Mouse (Mus musculus): ENCODE data around the gene Cd37.

Gene Cd37

DNA sequence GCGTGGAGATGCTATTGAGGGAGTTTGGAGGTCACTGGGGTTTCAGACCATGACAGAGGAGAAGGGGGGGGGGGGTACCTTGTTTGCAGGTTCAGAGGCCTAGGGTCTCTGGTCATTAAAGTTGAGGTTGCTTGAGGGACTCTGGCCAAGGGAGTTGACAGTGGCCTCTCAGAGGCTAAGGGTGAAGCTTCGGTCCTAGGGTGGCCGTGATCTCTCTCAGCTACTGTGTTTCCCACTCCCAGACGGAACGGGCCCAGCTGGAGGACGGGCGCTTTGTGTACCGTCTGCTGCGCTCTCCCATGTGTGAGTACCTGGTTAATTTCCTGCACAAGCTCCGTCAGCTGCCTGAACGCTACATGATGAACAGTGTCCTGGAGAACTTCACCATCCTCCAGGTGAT, 7.0 kb downstream of the Cd37 start:
- no peaks in the 10 kb centered on the region for H3K9me3 ChIP-seq (ENCODE audit: low read length)
- H3K4me1 ChIP-seq (replicated peaks; ENCODE audit: low read depth, low read length): peaks cover 91% of the 10 kb centered on the region
- H3K27me3 ChIP-seq (ENCODE audit: insufficient read depth, low read length): no peaks in the 10 kb centered on the region; the same call in 1 of the 2 replicates
- no peak overlapping the region for H3K4me3 ChIP-seq (replicated peaks; ENCODE audit: low read length)
- H3K36me3 ChIP-seq (ENCODE audit: insufficient read depth, low read length): peaks cover 52% of the 10 kb centered on the region
- no peak for TF ChIP-seq POU5F1 (IDR thresholded peaks at IDR 0.05; ENCODE audit: borderline replicate concordance, low read length)
- no peak for TF ChIP-seq CTCF (conservative IDR thresholded peaks at IDR 0.05; ENCODE audit: low read length)
- no peak for TF ChIP-seq NANOG (IDR thresholded peaks at IDR 0.05; ENCODE audit: borderline replicate concordance, low read length)

DNA sequence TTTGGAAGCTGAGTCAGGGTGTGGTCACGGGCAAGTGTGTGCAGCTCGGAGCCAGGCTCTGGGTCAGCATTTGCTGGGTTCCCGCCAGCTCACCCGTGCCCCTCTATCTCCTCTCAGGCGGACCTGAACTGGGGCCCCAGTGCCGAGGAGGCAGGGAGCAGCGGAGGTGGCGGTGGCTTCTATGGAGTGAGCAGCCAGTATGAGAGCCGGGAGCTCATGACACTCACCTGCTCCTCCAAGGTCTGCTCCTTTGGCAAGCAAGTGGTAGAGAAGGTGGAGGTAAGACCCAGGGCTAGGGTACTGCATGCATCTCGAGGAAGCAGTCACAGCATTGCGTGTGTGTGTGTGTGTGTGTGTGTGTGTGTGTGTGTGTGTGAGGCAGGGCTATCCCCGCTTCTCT, 7.7 kb downstream of the Cd37 start:
- no peaks in the 10 kb centered on the region for H3K27me3 ChIP-seq (ENCODE audit: insufficient read depth, low read length)
- no peak for TF ChIP-seq NANOG (IDR thresholded peaks at IDR 0.05; ENCODE audit: borderline replicate concordance, low read length)
- no peak for TF ChIP-seq CTCF (conservative IDR thresholded peaks at IDR 0.05; ENCODE audit: low read length)
- TF ChIP-seq POU5F1 (IDR thresholded peaks at IDR 0.05; ENCODE audit: borderline replicate concordance, low read length): no peak
- no peaks in the 10 kb centered on the region for H3K9me3 ChIP-seq (ENCODE audit: low read length)
- H3K4me3 ChIP-seq (replicated peaks; ENCODE audit: low read length): no peak overlapping the region
- peaks cover 60% of the 10 kb centered on the region for H3K36me3 ChIP-seq (ENCODE audit: insufficient read depth, low read length)
- peaks cover 91% of the 10 kb centered on the region for H3K4me1 ChIP-seq (replicated peaks; ENCODE audit: low read depth, low read length)

DNA sequence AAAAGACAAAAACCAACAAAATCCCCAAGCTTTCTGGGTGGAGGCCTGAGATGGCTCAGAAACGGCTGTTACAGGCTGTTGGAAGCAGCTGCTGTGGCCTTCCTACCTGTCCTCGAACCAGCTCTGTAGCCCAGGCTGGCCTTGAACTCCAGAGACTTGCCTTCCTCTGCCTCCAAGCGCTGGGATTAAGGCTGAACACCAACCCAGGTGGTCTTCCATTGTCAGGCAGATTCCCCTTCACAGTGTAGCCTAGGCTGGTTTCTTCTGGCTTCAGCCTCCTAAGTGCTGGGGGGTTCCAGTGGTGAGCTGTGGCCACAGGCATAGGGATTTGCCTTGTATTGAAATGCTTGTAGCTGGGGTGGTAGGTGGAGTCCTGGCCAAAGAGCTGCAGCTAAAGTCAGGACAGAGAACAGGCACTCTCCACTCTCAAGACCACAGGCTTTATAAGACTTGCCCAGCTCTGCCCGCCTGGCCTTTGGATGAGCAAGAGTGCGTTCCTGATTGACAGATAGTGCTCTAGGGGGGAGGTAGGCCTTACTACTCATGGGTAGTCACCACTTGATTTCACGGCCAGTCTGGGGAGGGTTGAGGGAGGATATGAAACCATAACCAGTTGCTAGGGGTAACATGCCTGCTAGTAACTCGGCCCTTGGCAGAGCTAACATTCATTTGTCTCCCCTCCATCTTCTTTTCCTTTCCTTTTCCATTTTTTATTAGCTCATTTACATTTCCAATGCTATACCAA, 9.3 kb downstream of the Cd37 start:
- Histone ChIP-seq H3K27me3 (ENCODE audit: insufficient read depth, low read length) (no peaks in the 10 kb centered on the region), H3K4me3 (replicated peaks; ENCODE audit: low read length) (peak overlapping the region; percentile 39; the same call in 1 of the 2 replicates), H3K4me1 (replicated peaks; ENCODE audit: low read depth, low read length) (peaks cover 92% of the 10 kb centered on the region), H3K36me3 (ENCODE audit: insufficient read depth, low read length) (peaks cover 75% of the 10 kb centered on the region), H3K9me3 (ENCODE audit: low read length) (no peaks in the 10 kb centered on the region)
- TF ChIP-seq POU5F1 (IDR thresholded peaks at IDR 0.05; ENCODE audit: borderline replicate concordance, low read length) (no peak), NANOG (IDR thresholded peaks at IDR 0.05; ENCODE audit: borderline replicate concordance, low read length) (peak; percentile 45; the same call in 1 of the 2 replicates), CTCF (conservative IDR thresholded peaks at IDR 0.05; ENCODE audit: low read length) (no peak)

DNA sequence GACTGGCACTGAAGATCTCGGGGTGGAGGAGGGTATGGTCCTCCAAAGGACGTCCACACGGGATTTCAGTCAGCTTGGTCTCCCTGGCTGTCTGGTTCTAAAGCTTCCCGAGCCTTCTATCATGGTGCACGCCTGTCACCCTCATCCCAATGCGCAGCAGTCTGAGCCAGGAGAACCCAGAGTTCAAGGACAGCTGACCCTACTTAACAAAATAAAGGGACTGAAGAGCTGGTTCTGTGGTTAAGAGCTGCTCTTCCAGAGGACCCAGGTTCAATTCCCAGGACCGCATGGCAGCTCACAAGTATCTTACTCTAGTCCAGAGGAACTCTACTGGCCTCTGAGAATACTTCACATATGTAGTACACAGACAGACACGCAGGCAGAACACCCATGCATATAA, 9.9 kb downstream of the Cd37 start:
- Histone ChIP-seq H3K4me3 (replicated peaks; ENCODE audit: low read length) (peak overlapping the region; percentile 64), H3K4me1 (replicated peaks; ENCODE audit: low read depth, low read length) (peaks cover 89% of the 10 kb centered on the region), H3K9me3 (ENCODE audit: low read length) (no peaks in the 10 kb centered on the region), H3K27me3 (ENCODE audit: insufficient read depth, low read length) (no peaks in the 10 kb centered on the region), H3K36me3 (ENCODE audit: insufficient read depth, low read length) (peaks cover 80% of the 10 kb centered on the region)
- TF ChIP-seq CTCF (conservative IDR thresholded peaks at IDR 0.05; ENCODE audit: low read length): no peak
- no peak for TF ChIP-seq NANOG (IDR thresholded peaks at IDR 0.05; ENCODE audit: borderline replicate concordance, low read length)
- TF ChIP-seq POU5F1 (IDR thresholded peaks at IDR 0.05; ENCODE audit: borderline replicate concordance, low read length): no peak

DNA sequence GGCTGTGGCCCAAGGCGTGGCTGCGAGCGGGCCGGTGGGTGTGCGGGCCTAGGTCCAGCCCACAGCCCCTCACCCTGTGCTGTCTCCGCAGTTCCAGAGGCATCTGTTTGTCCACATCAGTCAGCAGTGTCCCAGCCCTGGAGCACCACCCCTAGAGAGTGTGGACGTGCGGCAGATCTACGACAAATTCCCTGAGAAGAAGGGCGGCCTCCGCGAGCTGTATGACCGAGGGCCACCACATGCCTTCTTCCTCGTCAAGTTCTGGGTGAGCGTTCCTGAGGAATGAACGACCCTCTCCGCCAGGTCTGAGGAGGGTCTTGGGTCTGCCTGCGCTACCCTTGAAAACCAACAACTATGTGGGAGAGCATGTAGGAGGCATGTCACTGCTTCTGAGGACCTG, 10.4 kb downstream of the Cd37 start:
- Histone ChIP-seq H3K36me3 (ENCODE audit: insufficient read depth, low read length) (peaks cover 81% of the 10 kb centered on the region), H3K27me3 (ENCODE audit: insufficient read depth, low read length) (no peaks in the 10 kb centered on the region), H3K4me1 (replicated peaks; ENCODE audit: low read depth, low read length) (peaks cover 87% of the 10 kb centered on the region), H3K9me3 (ENCODE audit: low read length) (no peaks in the 10 kb centered on the region), H3K4me3 (replicated peaks; ENCODE audit: low read length) (peak overlapping the region; percentile 64)
- TF ChIP-seq CTCF (conservative IDR thresholded peaks at IDR 0.05; ENCODE audit: low read length) (no peak), NANOG (IDR thresholded peaks at IDR 0.05; ENCODE audit: borderline replicate concordance, low read length) (no peak), POU5F1 (IDR thresholded peaks at IDR 0.05; ENCODE audit: borderline replicate concordance, low read length) (no peak)

DNA sequence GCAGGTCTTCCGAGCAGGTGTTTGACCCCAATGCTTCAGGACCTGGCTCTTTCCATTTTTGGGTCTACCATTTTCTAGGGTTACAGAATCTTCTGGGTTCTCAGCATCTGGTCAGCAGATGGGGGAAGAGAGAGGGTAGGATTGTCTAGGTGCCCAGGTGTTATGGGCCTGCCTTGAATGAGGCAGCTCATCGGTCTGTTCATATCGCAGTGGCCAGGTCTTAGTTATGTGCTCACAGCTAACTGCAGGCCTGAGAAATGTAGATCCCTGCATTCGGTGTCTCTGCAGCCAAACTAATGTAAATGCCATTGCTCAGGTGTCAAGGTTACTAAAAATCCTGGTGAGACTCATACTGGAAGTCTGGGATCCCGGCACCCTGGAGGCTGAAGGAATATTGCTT, 12.5 kb downstream of the Cd37 start:
- Histone ChIP-seq H3K4me3 (replicated peaks; ENCODE audit: low read length) (no peak overlapping the region), H3K4me1 (replicated peaks; ENCODE audit: low read depth, low read length) (peaks cover 85% of the 10 kb centered on the region), H3K36me3 (ENCODE audit: insufficient read depth, low read length) (peaks cover 82% of the 10 kb centered on the region), H3K27me3 (ENCODE audit: insufficient read depth, low read length) (no peaks in the 10 kb centered on the region), H3K9me3 (ENCODE audit: low read length) (no peaks in the 10 kb centered on the region)
- TF ChIP-seq CTCF (conservative IDR thresholded peaks at IDR 0.05; ENCODE audit: low read length): no peak
- TF ChIP-seq NANOG (IDR thresholded peaks at IDR 0.05; ENCODE audit: borderline replicate concordance, low read length): no peak
- no peak for TF ChIP-seq POU5F1 (IDR thresholded peaks at IDR 0.05; ENCODE audit: borderline replicate concordance, low read length)

DNA sequence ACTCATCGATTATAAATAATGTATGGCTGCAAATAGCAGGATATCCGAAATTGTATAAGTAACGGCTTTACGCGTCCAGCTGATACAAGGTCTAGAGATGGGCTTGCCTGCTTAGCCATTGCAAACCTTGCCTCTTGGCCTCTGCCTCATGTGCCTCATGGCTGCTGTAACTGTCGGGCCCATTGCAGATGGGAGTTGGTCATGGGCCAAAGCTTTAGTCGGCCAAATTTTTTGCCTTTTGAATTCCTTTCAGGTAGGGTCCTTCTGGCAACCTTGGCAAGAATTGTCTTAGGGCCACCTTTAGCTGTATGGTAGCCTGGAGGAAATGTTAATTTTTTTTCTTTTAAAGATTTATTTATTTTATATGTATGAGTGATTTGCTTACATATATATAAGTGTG, 14.1 kb downstream of the Cd37 start:
- peaks cover 89% of the 10 kb centered on the region for H3K4me1 ChIP-seq (replicated peaks; ENCODE audit: low read depth, low read length)
- TF ChIP-seq POU5F1 (IDR thresholded peaks at IDR 0.05; ENCODE audit: borderline replicate concordance, low read length) (no peak), CTCF (conservative IDR thresholded peaks at IDR 0.05; ENCODE audit: low read length) (no peak), NANOG (IDR thresholded peaks at IDR 0.05; ENCODE audit: borderline replicate concordance, low read length) (no peak)
- no peak overlapping the region for H3K4me3 ChIP-seq (replicated peaks; ENCODE audit: low read length)
- no peaks in the 10 kb centered on the region for H3K9me3 ChIP-seq (ENCODE audit: low read length)
- H3K27me3 ChIP-seq (ENCODE audit: insufficient read depth, low read length): no peaks in the 10 kb centered on the region
- peaks cover 90% of the 10 kb centered on the region for H3K36me3 ChIP-seq (ENCODE audit: insufficient read depth, low read length)

DNA sequence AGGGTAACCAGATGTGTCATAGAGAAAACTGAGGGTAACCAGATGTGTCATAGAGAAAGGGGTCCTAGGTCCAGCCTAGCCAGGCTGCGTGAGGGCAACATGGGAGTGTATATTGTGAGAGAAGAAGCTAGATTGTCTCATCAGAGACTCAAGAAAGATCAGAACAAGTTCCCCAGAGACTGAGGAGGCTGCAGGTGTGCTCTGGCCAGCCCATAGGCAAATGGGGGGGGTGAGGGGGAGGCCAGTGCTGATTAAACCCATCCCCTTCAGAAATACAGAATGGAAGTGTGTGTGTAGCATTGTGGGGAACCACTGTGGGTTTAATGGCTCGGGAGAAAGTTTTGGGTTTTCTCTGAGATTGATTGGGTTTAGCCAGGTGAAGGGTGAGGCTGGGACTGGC, 17.2 kb downstream of the Cd37 start:
- H3K27me3 ChIP-seq (ENCODE audit: insufficient read depth, low read length): no peaks in the 10 kb centered on the region
- peaks cover 92% of the 10 kb centered on the region for H3K36me3 ChIP-seq (ENCODE audit: insufficient read depth, low read length)
- TF ChIP-seq POU5F1 (IDR thresholded peaks at IDR 0.05; ENCODE audit: borderline replicate concordance, low read length): no peak
- TF ChIP-seq NANOG (IDR thresholded peaks at IDR 0.05; ENCODE audit: borderline replicate concordance, low read length): no peak
- TF ChIP-seq CTCF (conservative IDR thresholded peaks at IDR 0.05; ENCODE audit: low read length): no peak
- no peak overlapping the region for H3K4me3 ChIP-seq (replicated peaks; ENCODE audit: low read length)
- H3K9me3 ChIP-seq (ENCODE audit: low read length): no peaks in the 10 kb centered on the region
- peaks cover 91% of the 10 kb centered on the region for H3K4me1 ChIP-seq (replicated peaks; ENCODE audit: low read depth, low read length)

All from E14TG2a.4 (cell line).